Mouse (Mus musculus) heart, postnatal 4 days (tissue): Measurements from ENCODE around the gene Spock2. TPM values are rescaled to one million over a fixed set of nuclear protein-coding genes. Genes with fewer than 3 reads are reported as not detected.
A peak's percentile ranks its signal among the peaks of the same experiment; 100 is the strongest.

Experiments used
- DNase-seq: peaks from one replicate; pipeline ENCODE4 v3.0.0; 2021
- total RNA-seq, 2 experiments: library from RNA; stranded (reverse); gene quantifications; 2 replicates each; pipeline ENCODE4 v1.2.3; 2021

Spock2 gene
- 1 to 10 TPM; 6.5 to 8.5 TPM for total RNA-seq

- DNase-seq: peak; percentile 27
Measured at GRCm38 (mm10) chr10:60106146-60106530, at the start of gene Spock2. Gene Spock2 (plus strand): TSS chr10:60106219.

DNA sequence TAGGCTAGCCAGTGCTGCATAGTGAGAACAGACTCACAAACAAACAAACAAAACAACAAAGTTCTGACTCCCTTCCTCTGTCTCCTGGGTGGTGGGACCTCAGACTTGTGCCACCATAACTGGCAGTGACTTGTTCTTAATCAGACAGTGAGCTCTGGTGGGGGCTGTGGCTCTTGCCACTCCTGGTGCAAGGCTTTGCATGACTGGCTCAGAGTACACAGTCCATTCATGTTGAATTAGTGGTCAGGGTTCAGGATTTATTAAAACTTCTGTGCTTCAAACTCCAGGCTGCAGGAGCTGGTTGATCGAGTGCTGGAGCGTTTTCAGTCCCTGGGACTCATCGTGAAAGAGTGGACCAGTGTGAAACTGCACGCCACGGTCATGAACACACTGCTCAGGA is 43.8 kb upstream of the Spock2 start:
- DNase-seq: no peak

GRCm38 (mm10) chr10:60062931-60063330 is 43.1 kb upstream of the Spock2 start:
- DNase-seq: no peak

DNA sequence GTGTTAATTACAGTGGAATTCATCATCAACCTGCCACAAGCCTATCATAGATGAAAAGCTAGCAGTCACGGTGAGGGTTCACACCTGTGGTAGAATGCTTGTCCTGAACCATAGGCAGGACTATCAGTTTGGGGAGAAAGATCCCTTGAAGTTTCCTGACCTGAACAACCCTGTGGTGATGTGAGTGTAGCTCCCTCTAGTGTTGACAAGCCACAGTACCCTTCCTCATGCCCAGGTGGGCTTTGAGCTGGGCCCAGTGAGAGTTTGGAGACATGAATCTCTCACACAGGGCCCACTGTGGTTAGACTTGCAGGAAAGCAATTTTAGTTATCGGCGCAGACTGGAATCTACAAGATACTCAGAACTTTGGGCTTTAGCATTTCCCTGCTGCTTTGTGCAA is 39.5 kb upstream of the Spock2 start:
- DNase-seq: peak; percentile 53

DNA sequence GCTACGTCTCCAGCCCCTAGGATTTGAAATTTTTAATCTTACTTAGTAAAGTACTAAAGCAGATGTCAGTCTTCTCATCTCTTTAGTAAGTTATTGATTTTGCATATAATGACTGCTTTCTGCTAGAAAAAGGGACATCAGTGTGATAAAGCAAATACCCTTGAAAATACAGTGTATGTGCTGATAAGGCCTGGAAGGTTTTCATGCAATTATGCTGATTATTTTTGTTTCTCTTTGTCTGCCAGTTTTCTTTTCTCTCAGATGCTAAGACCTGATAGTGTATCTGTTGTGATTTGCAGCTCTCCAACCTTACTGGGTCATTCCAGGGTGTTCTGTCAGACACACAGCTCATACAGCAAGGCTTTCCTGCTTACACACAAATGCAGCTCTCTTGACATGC is 30.9 kb upstream of the Spock2 start:
- DNase-seq: no peak

- DNase-seq: no peak
Measured at GRCm38 (mm10) chr10:60077226-60077625, 28.8 kb upstream of the Spock2 start.

GRCm38 (mm10) chr10:60077736-60078560 is 28.1 kb upstream of the Spock2 start:
- DNase-seq: no peak

DNA sequence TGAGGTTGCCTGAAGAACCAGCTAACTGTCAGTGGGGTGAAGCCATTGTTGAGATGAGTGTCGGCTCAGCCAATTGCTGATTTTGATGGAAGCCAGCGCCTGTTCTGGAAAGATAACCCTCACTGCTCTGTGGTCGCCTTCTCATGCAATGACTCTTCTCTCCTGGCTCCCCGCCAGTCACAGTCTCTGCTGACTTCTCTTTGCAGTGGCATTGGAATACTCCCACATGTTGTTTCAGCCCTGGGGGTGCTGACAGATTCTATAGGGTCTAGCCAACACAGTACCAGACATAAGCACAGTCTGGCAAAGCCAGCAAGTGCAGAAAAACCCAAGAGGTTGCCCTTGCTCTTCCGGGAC is 27.5 kb upstream of the Spock2 start:
- peak; percentile 82 for DNase-seq

DNA sequence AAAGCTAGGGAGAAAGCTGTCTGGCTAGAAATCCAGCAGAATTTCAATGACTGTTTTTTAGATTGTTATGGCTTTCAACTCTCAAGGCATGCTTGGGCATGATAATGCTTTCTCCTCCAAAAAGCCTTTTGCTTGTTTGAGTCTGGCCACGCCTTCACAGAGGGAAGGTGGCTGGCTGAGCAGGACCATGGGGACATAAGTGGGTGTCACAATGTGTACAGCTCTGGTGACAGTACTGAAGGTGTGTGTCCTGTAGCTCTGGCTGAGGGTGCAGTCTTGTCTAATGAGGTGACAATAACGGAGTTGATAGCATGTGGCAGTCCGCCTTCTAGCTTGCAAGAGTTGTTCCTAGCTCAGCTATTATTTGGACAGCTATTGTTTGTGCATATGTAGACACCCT is 25.8 kb upstream of the Spock2 start:
- DNase-seq: peak; percentile 17

DNA sequence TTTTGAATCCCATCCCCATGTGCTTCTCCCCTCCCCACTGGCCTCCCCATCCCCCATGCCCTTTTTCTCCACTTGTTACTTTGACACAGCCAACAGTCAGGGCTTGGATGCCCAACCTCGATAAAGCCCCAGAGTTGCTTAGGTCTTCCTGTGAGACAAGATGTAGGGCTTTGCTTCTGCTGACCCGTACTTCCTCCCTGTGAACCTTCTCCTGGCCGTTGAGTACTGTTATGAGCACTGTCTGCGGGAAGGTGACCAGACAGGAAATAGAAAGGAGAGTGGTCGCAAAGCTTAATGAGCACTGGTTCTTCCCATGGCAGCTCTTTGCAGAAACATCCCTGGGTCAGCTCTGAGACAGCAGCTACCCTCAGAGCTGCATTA is 25.4 kb upstream of the Spock2 start:
- no peak for DNase-seq

DNA sequence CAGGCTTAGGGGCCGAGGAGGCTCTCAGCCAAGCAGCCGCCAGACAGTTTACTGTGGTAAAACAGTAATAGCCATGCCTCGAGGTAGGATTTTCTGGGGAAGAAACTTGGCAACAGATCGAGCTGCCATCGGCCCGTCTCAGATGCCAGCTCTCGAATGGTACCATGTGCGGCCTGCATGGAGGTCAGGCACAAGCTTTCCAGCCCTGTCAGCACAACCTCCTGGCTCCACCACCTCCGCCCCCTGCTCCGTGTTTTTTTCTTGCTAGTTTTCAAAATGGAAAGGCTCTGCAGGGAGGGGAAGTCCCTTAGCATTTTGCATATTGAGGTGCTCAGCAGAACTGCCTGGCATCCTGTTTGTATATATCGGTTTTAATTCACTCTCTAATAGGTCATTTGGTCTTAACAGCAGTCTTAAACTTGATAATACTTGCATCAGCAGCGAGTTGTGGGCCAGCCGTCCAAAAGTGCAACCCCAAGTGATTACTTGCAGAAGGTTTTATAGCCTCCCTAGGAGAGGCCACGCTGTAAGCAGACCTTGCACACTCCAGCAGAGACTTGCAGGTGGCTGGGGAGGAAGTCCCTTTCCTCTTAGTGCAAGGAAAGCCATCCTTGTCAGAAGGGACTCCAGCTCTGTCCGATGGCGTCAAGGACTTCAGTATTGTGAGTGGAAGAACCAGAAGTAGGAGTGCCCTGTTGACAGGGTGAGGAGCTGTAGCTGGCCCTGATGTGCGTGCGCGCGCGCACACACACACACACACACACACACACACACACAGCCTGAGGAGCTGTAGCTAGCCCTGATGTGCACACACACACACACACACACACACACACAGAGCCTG is 24.8 kb upstream of the Spock2 start:
- DNase-seq: peak; percentile 36

GRCm38 (mm10) chr10:60081905-60082304 is 24.1 kb upstream of the Spock2 start:
- DNase-seq: peak; percentile 64

DNA sequence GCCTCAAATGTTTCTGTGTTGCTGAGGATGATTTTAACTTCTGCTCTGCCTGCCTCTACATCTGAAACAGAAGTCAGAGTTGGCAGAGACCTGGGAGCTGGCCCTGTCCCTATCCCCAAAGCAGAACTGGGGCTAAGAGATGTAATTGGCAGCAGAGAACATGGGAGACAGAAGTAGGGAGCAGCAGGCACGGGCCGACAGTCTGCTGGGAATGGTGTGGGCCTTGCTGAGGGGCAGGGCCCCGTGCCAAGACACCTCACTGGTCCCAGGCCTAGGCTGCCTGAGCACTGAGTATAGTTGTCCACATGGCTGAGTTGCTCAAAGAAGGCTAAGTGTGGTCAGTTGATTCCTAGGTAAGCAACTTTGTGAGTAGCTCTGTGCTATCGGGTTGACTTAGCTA is 22.0 kb upstream of the Spock2 start:
- peak; percentile 25 for DNase-seq

DNA sequence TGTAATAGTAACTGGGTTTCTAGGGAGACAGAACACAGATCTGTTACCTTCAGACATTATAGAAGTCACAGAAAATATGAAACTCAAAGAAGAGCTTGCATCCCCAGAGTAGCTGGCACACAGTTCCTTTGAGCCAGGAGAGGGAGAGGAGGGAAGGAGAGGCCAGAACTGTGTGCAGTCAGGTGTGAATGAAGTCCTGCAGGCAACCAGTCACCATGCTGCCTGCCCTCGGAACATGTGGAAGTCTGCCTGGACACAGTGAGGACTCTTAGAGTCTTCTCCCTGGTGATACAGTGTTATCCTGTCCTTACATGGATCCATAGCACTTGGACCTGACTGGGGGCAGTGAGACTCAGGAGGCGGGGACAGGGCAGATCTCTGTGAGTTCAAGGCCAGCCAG is 13.7 kb upstream of the Spock2 start:
- no peak for DNase-seq

- no peak for DNase-seq
Measured at GRCm38 (mm10) chr10:60093751-60094150, 12.3 kb upstream of the Spock2 start.

DNA sequence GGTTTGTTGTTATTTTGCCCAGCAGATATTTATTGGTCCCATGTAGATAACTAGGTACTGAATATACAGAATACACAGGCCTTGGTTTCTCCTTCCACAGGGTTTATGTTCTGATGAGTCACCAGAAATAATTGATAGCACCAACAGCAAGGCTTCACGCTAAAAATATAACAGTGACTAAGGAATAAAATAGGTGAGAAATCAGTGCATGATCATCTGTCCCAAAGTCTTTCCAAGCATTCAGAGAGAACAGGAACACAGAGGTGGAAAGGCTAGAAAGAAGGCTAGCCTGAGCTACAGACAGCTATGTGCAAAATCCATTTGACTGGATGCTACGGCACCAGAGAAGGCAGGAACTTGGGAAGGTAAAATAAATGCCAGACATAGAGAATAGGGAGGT is 10.5 kb upstream of the Spock2 start:
- no peak for DNase-seq

DNA sequence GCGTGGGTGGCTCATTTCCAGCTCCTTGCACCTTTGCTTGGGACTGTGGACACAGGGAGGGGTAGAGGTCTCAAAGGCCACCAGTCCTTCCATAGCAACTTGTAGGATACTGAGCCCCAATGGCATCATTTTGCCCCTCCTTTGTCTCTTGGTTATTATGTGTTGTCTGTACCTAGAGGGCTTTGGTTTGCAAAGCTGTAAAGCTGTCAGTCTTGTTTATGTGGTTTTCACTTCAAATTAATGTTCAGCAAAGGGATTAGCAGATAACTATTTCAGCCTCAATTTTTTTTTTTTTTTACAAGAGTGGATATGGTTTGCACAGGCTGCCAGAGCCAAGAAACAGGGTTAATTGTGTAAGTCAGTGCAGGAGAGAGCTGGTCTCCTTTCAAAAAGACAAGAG is 9.7 kb upstream of the Spock2 start:
- no peak for DNase-seq

DNA sequence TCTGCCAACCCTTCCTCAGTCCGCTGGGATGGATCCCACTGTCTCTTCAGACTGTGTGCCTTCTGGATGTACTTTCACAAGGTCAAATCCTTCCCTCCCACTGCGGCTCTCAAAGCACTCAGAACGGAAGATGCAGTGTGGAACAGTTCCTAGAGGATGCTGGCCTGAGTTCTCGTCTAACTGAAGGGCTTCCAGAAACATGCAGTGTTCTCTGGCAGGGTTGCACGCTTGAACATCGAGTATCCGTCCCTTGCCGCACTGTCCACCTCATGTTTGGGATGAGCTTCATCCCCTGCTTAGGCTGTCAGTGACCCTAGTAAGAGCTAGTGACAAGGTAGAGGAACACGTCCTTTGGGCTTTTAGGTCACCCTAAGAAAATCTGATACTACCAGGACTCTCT is 8.9 kb upstream of the Spock2 start:
- DNase-seq: no peak

DNA sequence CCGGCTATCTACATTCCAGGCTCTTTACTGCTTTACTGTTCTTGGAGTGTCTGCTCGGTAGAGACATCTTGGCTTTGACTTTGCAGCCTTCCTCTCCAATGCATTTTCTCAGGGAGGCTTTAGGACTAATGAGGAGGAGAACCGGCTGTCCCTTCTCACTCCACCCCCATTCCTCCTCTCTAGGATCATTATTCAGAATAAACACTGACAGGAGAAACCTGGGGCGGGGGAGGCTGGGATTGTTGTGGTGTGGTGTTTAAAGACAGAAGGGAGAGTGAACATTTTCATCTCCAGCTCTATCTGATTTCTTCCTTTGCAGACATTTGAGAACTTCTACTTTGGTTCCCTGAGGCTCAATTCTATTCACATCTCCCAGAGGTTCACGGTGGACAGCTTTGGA is 8.2 kb upstream of the Spock2 start:
- DNase-seq: no peak

- no peak for DNase-seq
Measured at GRCm38 (mm10) chr10:60105391-60106145, 451 bp upstream of the Spock2 start.

GRCm38 (mm10) chr10:60106531-60107186 is 640 bp downstream of the Spock2 start:
- DNase-seq: peak; percentile 48

DNA sequence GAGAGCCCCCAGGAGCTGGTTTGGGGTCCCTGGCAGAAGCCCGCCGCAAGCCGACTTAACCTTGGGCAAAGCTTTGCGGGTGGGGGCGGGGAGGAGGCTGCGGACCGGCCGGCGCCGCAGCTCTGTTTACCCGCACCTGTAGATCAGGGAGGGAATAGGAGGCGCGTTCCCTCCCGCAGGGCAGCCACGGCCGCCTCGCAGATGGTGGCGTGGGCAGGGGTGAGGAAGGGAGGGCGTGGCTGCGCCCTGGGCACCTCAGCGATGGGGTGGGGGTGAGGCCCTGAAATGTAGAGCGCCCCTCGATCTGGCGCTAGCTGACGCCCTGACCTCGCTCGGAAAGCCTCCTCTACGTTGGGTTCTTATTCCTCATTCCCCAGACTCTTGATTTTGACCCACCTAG is 1.4 kb downstream of the Spock2 start:
- no peak for DNase-seq
